8 mouse cellular contexts compared by ENCODE assay signal in the genomic region with DNA sequence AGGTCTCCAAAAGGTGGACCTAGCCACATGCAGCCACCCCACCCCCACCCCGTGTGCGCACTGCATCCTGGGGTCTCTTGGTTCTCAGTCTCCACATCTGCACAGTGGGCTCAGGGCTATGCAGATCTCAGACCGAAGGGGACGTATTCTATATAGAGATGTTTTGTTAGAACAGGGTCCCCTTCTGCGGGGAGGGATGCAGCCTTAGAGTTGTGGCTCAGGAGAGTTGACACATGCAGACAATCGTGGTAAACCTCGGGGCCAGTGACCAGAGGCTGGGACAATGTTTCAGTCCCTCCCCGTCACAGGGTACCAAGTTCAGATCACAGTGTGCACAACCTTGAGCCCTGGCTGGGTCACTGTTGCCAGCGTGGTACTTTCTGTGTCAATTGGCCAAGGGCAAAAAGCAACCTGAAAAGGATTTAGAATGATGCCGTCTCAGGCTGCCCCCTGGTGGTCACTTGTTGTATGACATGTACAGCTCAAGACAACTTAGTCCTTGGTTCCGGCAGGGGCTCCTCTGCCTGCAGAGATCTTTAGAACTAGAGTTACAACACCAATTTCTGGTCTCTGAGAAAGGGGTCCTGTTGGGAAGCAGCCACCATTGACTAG. TPM values are rescaled to one million over a fixed set of nuclear protein-coding genes. Genes with fewer than 3 reads are reported as not detected.
DNase-seq lines count a peak whose midpoint lies in the region; ATAC-seq and TF ChIP-seq lines count a peak whose summit lies in the region.

No protein-coding gene starts in this region.

- intact Hi-C loops in gastrocnemius, adult 2 months (cut with DNase I), result loop anchor here (1.0 to 5.0 kb wide), 2 partner anchors 90 to 216 kb away; a partner anchor contains a TSS

- peaks cover 17% of the 10 kb centered on the region; the same call in 1 of the 2 replicates for H3K4me1 ChIP-seq in kidney, embryonic 16.5 days (ENCODE audit: insufficient read depth, low read length)
- no peaks in the 10 kb centered on the region for H3K4me1 ChIP-seq in limb, embryonic 11.5 days (ENCODE audit: control insufficient read depth, insufficient read depth, low read length)
- 0 out of 2 replicates have a peak, but pooled peaks cover 6% of the 10 kb centered on the region for H3K4me1 ChIP-seq in midbrain, embryonic 15.5 days

- TF ChIP-seq CTCF in gastrocnemius, adult 2 months (IDR thresholded peaks at IDR 0.05), result peak; percentile 88

- peak; percentile 74 for DNase-seq in kidney, adult 11 months
- peak; percentile 90 to 93 for DNase-seq in cerebellum, postnatal 14 days
- peak; percentile 78 for DNase-seq in gastrocnemius, adult 2 months
- DNase-seq in kidney, adult 18-20 months, result peak; percentile 89
- peak; percentile 96 for DNase-seq in limb, embryonic 11.5 days (ENCODE audit: low spot score)
- DNase-seq in spleen, postnatal 14 days (ENCODE audit: low spot score in 2 of 2), result peak; percentile 40 to 71

- no peak; the same call in 1 of the 2 replicates for ATAC-seq in kidney, embryonic 16.5 days (ENCODE audit: low FRiP score, low TSS enrichment)
- no peak for ATAC-seq in limb, embryonic 11.5 days (ENCODE audit: insufficient number of reproducible peaks, low FRiP score, low TSS enrichment, low read depth)
- ATAC-seq in midbrain, embryonic 15.5 days (replicated peaks), result peak; percentile 32; the same call in 1 of the 2 replicates

- no peak overlapping the region for H3K4me2 ChIP-seq in kidney, embryonic 16.5 days (replicated peaks; ENCODE audit: low read depth, low read length)
- no peak overlapping the region for H3K4me2 ChIP-seq in limb, embryonic 11.5 days (ENCODE audit: low read depth, severe bottlenecking)
- no peak overlapping the region for H3K4me2 ChIP-seq in midbrain, embryonic 15.5 days

- H3K36me3 ChIP-seq in kidney, embryonic 16.5 days (ENCODE audit: insufficient read depth, low read length), result no peaks in the 10 kb centered on the region
- no peaks in the 10 kb centered on the region for H3K36me3 ChIP-seq in limb, embryonic 11.5 days (ENCODE audit: control insufficient read depth, insufficient read depth, low read length)
- H3K36me3 ChIP-seq in midbrain, embryonic 15.5 days (replicated peaks), result no peaks in the 10 kb centered on the region

- no peak overlapping the region for H3K4me3 ChIP-seq in kidney, embryonic 16.5 days (ENCODE audit: low read length)
- no peak overlapping the region for H3K4me3 ChIP-seq in gastrocnemius, adult 2 months
- H3K4me3 ChIP-seq in limb, embryonic 11.5 days (ENCODE audit: low read depth, low read length), result no peak overlapping the region
- H3K4me3 ChIP-seq in midbrain, embryonic 15.5 days, result no peak overlapping the region

- H3K9me3 ChIP-seq in kidney, embryonic 16.5 days (ENCODE audit: low read length), result peaks cover under 1% of the 10 kb centered on the region; the same call in 1 of the 2 replicates
- H3K9me3 ChIP-seq in limb, embryonic 11.5 days (ENCODE audit: control insufficient read depth, low read length), result no peaks in the 10 kb centered on the region
- no peaks in the 10 kb centered on the region for H3K9me3 ChIP-seq in midbrain, embryonic 15.5 days

- 26% methylated on average over 11 of the region's 11 CpGs for WGBS in kidney, embryonic 16.5 days
- WGBS in limb, embryonic 11.5 days, result 26% methylated on average over 11 of the region's 11 CpGs
- WGBS in midbrain, embryonic 15.5 days, result 27% methylated on average over 11 of the region's 11 CpGs

- H3K27ac ChIP-seq in kidney, embryonic 16.5 days (ENCODE audit: low read length), result no peak overlapping the region
- H3K27ac ChIP-seq in gastrocnemius, adult 2 months, result no peak overlapping the region
- H3K27ac ChIP-seq in limb, embryonic 11.5 days (replicated peaks; ENCODE audit: low read depth, low read length), result no peak overlapping the region
- no peak overlapping the region for H3K27ac ChIP-seq in midbrain, embryonic 15.5 days

- H3K27me3 ChIP-seq in kidney, embryonic 16.5 days (ENCODE audit: insufficient read depth, low read length), result 0 out of 2 replicates have a peak, but pooled peaks cover 3% of the 10 kb centered on the region
- peaks cover 31% of the 10 kb centered on the region for H3K27me3 ChIP-seq in limb, embryonic 11.5 days (ENCODE audit: control insufficient read depth, insufficient read depth, low read length)
- H3K27me3 ChIP-seq in midbrain, embryonic 15.5 days (replicated peaks), result peaks cover 28% of the 10 kb centered on the region

- H3K9ac ChIP-seq in kidney, embryonic 16.5 days (replicated peaks; ENCODE audit: low read length), result no peak overlapping the region
- H3K9ac ChIP-seq in limb, embryonic 11.5 days (ENCODE audit: low read length), result no peak overlapping the region
- H3K9ac ChIP-seq in midbrain, embryonic 15.5 days, result no peak overlapping the region

RNA-seq across cellular contexts. Expression of a gene that starts 5.0 kb away (rescaled TPM):
- 3.0 and 3.1 TPM in 2 replicates for polyA plus RNA-seq in kidney, embryonic 16.5 days (2015; fragmentation: Nextera tagmentation; extraction: Ambion mirVana)
- under 1 TPM in 1 of 2 experiments, not detected in 1; 0.20 TPM for total RNA-seq in gastrocnemius, adult 2 months (2021)
- 0.34 and 0.57 TPM in 2 replicates for polyA plus RNA-seq in limb, embryonic 11.5 days (2014; fragmentation: Nextera tagmentation; extraction: Ambion mirVana)
- 42.0 and 44.3 TPM in 2 replicates for polyA plus RNA-seq in midbrain, embryonic 15.5 days (2015; fragmentation: Nextera tagmentation; extraction: Ambion mirVana)

RNA-seq across cellular contexts. Expression of a gene that starts 35.5 kb away (rescaled TPM):
- 14.7 and 17.8 TPM in 2 replicates for polyA plus RNA-seq in kidney, embryonic 16.5 days (2015; fragmentation: Nextera tagmentation; extraction: Ambion mirVana)
- not detected for total RNA-seq in gastrocnemius, adult 2 months (2021)
- polyA plus RNA-seq in limb, embryonic 11.5 days (2014; fragmentation: Nextera tagmentation; extraction: Ambion mirVana), result 0.21 and 0.33 TPM in 2 replicates
- polyA plus RNA-seq in midbrain, embryonic 15.5 days (2015; fragmentation: Nextera tagmentation; extraction: Ambion mirVana), result 0.06 TPM in 1 of 2 replicates, not detected in the other

RNA-seq across cellular contexts. Expression of a gene that starts 52.8 kb away (rescaled TPM):
- 34.2 and 48.4 TPM in 2 replicates for polyA plus RNA-seq in kidney, embryonic 16.5 days (2015; fragmentation: Nextera tagmentation; extraction: Ambion mirVana)
- total RNA-seq in gastrocnemius, adult 2 months (2021), result under 1 TPM in 1 of 2 experiments, not detected in 1; 0.25 TPM
- polyA plus RNA-seq in limb, embryonic 11.5 days (2014; fragmentation: Nextera tagmentation; extraction: Ambion mirVana), result not detected in 2 replicates
- not detected in 2 replicates for polyA plus RNA-seq in midbrain, embryonic 15.5 days (2015; fragmentation: Nextera tagmentation; extraction: Ambion mirVana)

RNA-seq across cellular contexts. Expression of a gene that starts 57.5 kb away (rescaled TPM):
- 0.58 and 0.80 TPM in 2 replicates for polyA plus RNA-seq in kidney, embryonic 16.5 days (2015; fragmentation: Nextera tagmentation; extraction: Ambion mirVana)
- 100 to 1,000 TPM; 223 to 468 TPM for total RNA-seq in gastrocnemius, adult 2 months (2021)
- polyA plus RNA-seq in limb, embryonic 11.5 days (2014; fragmentation: Nextera tagmentation; extraction: Ambion mirVana), result 0.34 and 0.41 TPM in 2 replicates
- 0.14 TPM in 1 of 2 replicates, not detected in the other for polyA plus RNA-seq in midbrain, embryonic 15.5 days (2015; fragmentation: Nextera tagmentation; extraction: Ambion mirVana)

Comparison
In these comparisons a context has a peak if more than half of its experiments do, and no peak if none do; other contexts are left out.
1. RNA of a gene that starts 5.0 kb away (polyA plus RNA-seq): 42.0 to 44.3 TPM in midbrain, embryonic 15.5 days; 3.0 to 3.1 TPM in kidney, embryonic 16.5 days and 0.34 to 0.57 TPM in limb, embryonic 11.5 days; every median in the first group is over 10 times any median in the second.
2. RNA of a gene that starts 35.5 kb away (polyA plus RNA-seq): 14.7 to 17.8 TPM in kidney, embryonic 16.5 days; 0.21 to 0.33 TPM in limb, embryonic 11.5 days and 0.06 TPM in midbrain, embryonic 15.5 days; every median in the first group is over 10 times any median in the second.
3. RNA of a gene that starts 52.8 kb away (polyA plus RNA-seq): 34.2 to 48.4 TPM in kidney, embryonic 16.5 days; not detected in limb, embryonic 11.5 days and not detected in midbrain, embryonic 15.5 days; every median in the first group is over 10 times any median in the second.
4. Peak in every context shown above with its lines, with median percentiles within 50 percentile points of each other: DNase-seq.